Mouse (Mus musculus): ENCODE measurements around the gene Hsf2bp. TPM values are rescaled to one million over a fixed set of nuclear protein-coding genes. Genes with fewer than 3 reads are reported as not detected.

The Hsf2bp gene
- polyA plus RNA-seq, 1 experiment from 2014 or later, result 0.44 TPM

GRCm38 (mm10) chr17:32011694-32012093 lies 24.5 kb downstream of the Hsf2bp start:
- WGBS (ENCODE audit: insufficient replicate concordance), result 71% methylated on average over 6 of the region's 6 CpGs
- no peak overlapping the region for H3K4me2 ChIP-seq

GRCm38 (mm10) chr17:32006800-32007199 lies 29.3 kb downstream of the Hsf2bp start:
- no peak for ATAC-seq (replicated peaks; ENCODE audit: insufficient number of reproducible peaks, low FRiP score, low TSS enrichment)
- 74% methylated on average over 5 of the region's 5 CpGs for WGBS (ENCODE audit: insufficient replicate concordance)

More at GRCm38 (mm10) chr17:32011694-32012093, 24.5 kb downstream of the Hsf2bp start:
- H3K9me3 ChIP-seq (replicated peaks; ENCODE audit: control insufficient read depth, low read length), result no peaks in the 10 kb centered on the region
- no peak overlapping the region for H3K4me3 ChIP-seq (ENCODE audit: low read depth, low read length)
- no peak overlapping the region for H3K9ac ChIP-seq (ENCODE audit: low read depth, low read length)
- no peaks in the 10 kb centered on the region for H3K36me3 ChIP-seq (ENCODE audit: control insufficient read depth, insufficient read depth, low read length)
- H3K4me1 ChIP-seq (ENCODE audit: control insufficient read depth, insufficient read depth, low read length), result no peaks in the 10 kb centered on the region; the same call in 1 of the 2 replicates
- H3K27ac ChIP-seq (ENCODE audit: low read depth, low read length), result no peak overlapping the region
- no peaks in the 10 kb centered on the region for H3K27me3 ChIP-seq (ENCODE audit: control insufficient read depth, insufficient read depth, low read length)
- ATAC-seq (replicated peaks; ENCODE audit: insufficient number of reproducible peaks, low FRiP score, low TSS enrichment), result no peak

GRCm38 (mm10) chr17:32003251-32003650 lies 32.9 kb downstream of the Hsf2bp start:
- Histone ChIP-seq H3K27me3 (ENCODE audit: control insufficient read depth, insufficient read depth, low read length) (no peaks in the 10 kb centered on the region), H3K9ac (ENCODE audit: low read depth, low read length) (no peak overlapping the region), H3K9me3 (replicated peaks; ENCODE audit: control insufficient read depth, low read length) (peaks cover 4% of the 10 kb centered on the region; the same call in 1 of the 2 replicates), H3K4me1 (ENCODE audit: control insufficient read depth, insufficient read depth, low read length) (no peaks in the 10 kb centered on the region), H3K36me3 (ENCODE audit: control insufficient read depth, insufficient read depth, low read length) (no peaks in the 10 kb centered on the region), H3K27ac (ENCODE audit: low read depth, low read length) (no peak overlapping the region), H3K4me2 (no peak overlapping the region), H3K4me3 (ENCODE audit: low read depth, low read length) (no peak overlapping the region)
- WGBS (ENCODE audit: insufficient replicate concordance), result 79% methylated on average over 3 of the region's 3 CpGs
- ATAC-seq (replicated peaks; ENCODE audit: insufficient number of reproducible peaks, low FRiP score, low TSS enrichment), result no peak

More at GRCm38 (mm10) chr17:32006800-32007199, 29.3 kb downstream of the Hsf2bp start:
- H3K9ac ChIP-seq (ENCODE audit: low read depth, low read length), result no peak overlapping the region
- H3K27me3 ChIP-seq (ENCODE audit: control insufficient read depth, insufficient read depth, low read length), result no peaks in the 10 kb centered on the region
- no peak overlapping the region for H3K4me2 ChIP-seq
- peaks cover 4% of the 10 kb centered on the region; the same call in 1 of the 2 replicates for H3K9me3 ChIP-seq (replicated peaks; ENCODE audit: control insufficient read depth, low read length)
- H3K36me3 ChIP-seq (ENCODE audit: control insufficient read depth, insufficient read depth, low read length), result no peaks in the 10 kb centered on the region
- H3K4me3 ChIP-seq (ENCODE audit: low read depth, low read length), result no peak overlapping the region
- H3K4me1 ChIP-seq (ENCODE audit: control insufficient read depth, insufficient read depth, low read length), result no peaks in the 10 kb centered on the region
- H3K27ac ChIP-seq (ENCODE audit: low read depth, low read length), result no peak overlapping the region

- H3K36me3 ChIP-seq (ENCODE audit: control insufficient read depth, insufficient read depth, low read length), result no peaks in the 10 kb centered on the region
- no peaks in the 10 kb centered on the region for H3K27me3 ChIP-seq (ENCODE audit: control insufficient read depth, insufficient read depth, low read length)
- H3K27ac ChIP-seq (ENCODE audit: low read depth, low read length), result no peak overlapping the region
- no peak overlapping the region for H3K9ac ChIP-seq (ENCODE audit: low read depth, low read length)
- H3K9me3 ChIP-seq (replicated peaks; ENCODE audit: control insufficient read depth, low read length), result no peaks in the 10 kb centered on the region
- no peak overlapping the region for H3K4me2 ChIP-seq
- no peak overlapping the region for H3K4me3 ChIP-seq (ENCODE audit: low read depth, low read length)
- no peak for ATAC-seq (replicated peaks; ENCODE audit: insufficient number of reproducible peaks, low FRiP score, low TSS enrichment)
- H3K4me1 ChIP-seq (ENCODE audit: control insufficient read depth, insufficient read depth, low read length), result no peaks in the 10 kb centered on the region
- 73% methylated on average over 1 of the region's 1 CpGs for WGBS (ENCODE audit: insufficient replicate concordance)
Measured at GRCm38 (mm10) chr17:31998351-31998750, 37.8 kb downstream of the Hsf2bp start.

GRCm38 (mm10) chr17:31996331-31996730 lies 39.8 kb downstream of the Hsf2bp start:
- no peak overlapping the region for H3K4me2 ChIP-seq
- no peaks in the 10 kb centered on the region for H3K27me3 ChIP-seq (ENCODE audit: control insufficient read depth, insufficient read depth, low read length)
- no peak overlapping the region for H3K27ac ChIP-seq (ENCODE audit: low read depth, low read length)
- H3K36me3 ChIP-seq (ENCODE audit: control insufficient read depth, insufficient read depth, low read length), result no peaks in the 10 kb centered on the region
- no peak overlapping the region for H3K9ac ChIP-seq (ENCODE audit: low read depth, low read length)
- no peak overlapping the region for H3K4me3 ChIP-seq (ENCODE audit: low read depth, low read length)
- no peaks in the 10 kb centered on the region for H3K9me3 ChIP-seq (replicated peaks; ENCODE audit: control insufficient read depth, low read length)
- H3K4me1 ChIP-seq (ENCODE audit: control insufficient read depth, insufficient read depth, low read length), result no peaks in the 10 kb centered on the region
- 64% methylated on average over 4 of the region's 4 CpGs for WGBS (ENCODE audit: insufficient replicate concordance)
- no peak for ATAC-seq (replicated peaks; ENCODE audit: insufficient number of reproducible peaks, low FRiP score, low TSS enrichment)

GRCm38 (mm10) chr17:31995784-31996183 lies 40.4 kb downstream of the Hsf2bp start:
- Histone ChIP-seq H3K36me3 (ENCODE audit: control insufficient read depth, insufficient read depth, low read length) (no peaks in the 10 kb centered on the region), H3K9ac (ENCODE audit: low read depth, low read length) (no peak overlapping the region), H3K27ac (ENCODE audit: low read depth, low read length) (no peak overlapping the region), H3K27me3 (ENCODE audit: control insufficient read depth, insufficient read depth, low read length) (no peaks in the 10 kb centered on the region), H3K4me2 (no peak overlapping the region), H3K4me1 (ENCODE audit: control insufficient read depth, insufficient read depth, low read length) (no peaks in the 10 kb centered on the region), H3K9me3 (replicated peaks; ENCODE audit: control insufficient read depth, low read length) (no peaks in the 10 kb centered on the region), H3K4me3 (ENCODE audit: low read depth, low read length) (no peak overlapping the region)
- 57% methylated on average over 2 of the region's 2 CpGs for WGBS (ENCODE audit: insufficient replicate concordance)
- no peak for ATAC-seq (replicated peaks; ENCODE audit: insufficient number of reproducible peaks, low FRiP score, low TSS enrichment)

- no peak overlapping the region for H3K4me2 ChIP-seq
Measured at GRCm38 (mm10) chr17:31994132-31994531, 42.0 kb downstream of the Hsf2bp start.

GRCm38 (mm10) chr17:31993354-31993753 lies 42.8 kb downstream of the Hsf2bp start:
- no peak overlapping the region for H3K9ac ChIP-seq (ENCODE audit: low read depth, low read length)
- H3K27ac ChIP-seq (ENCODE audit: low read depth, low read length), result no peak overlapping the region
- H3K36me3 ChIP-seq (ENCODE audit: control insufficient read depth, insufficient read depth, low read length), result no peaks in the 10 kb centered on the region
- H3K4me3 ChIP-seq (ENCODE audit: low read depth, low read length), result no peak overlapping the region
- WGBS (ENCODE audit: insufficient replicate concordance), result 63% methylated on average over 1 of the region's 1 CpGs
- H3K4me2 ChIP-seq, result no peak overlapping the region
- no peak for ATAC-seq (replicated peaks; ENCODE audit: insufficient number of reproducible peaks, low FRiP score, low TSS enrichment)
- no peaks in the 10 kb centered on the region for H3K9me3 ChIP-seq (replicated peaks; ENCODE audit: control insufficient read depth, low read length)
- no peaks in the 10 kb centered on the region for H3K4me1 ChIP-seq (ENCODE audit: control insufficient read depth, insufficient read depth, low read length)
- H3K27me3 ChIP-seq (ENCODE audit: control insufficient read depth, insufficient read depth, low read length), result no peaks in the 10 kb centered on the region

More at GRCm38 (mm10) chr17:31994132-31994531, 42.0 kb downstream of the Hsf2bp start:
- Histone ChIP-seq H3K4me1 (ENCODE audit: control insufficient read depth, insufficient read depth, low read length) (no peaks in the 10 kb centered on the region), H3K9ac (ENCODE audit: low read depth, low read length) (no peak overlapping the region), H3K36me3 (ENCODE audit: control insufficient read depth, insufficient read depth, low read length) (no peaks in the 10 kb centered on the region), H3K27ac (ENCODE audit: low read depth, low read length) (no peak overlapping the region), H3K9me3 (replicated peaks; ENCODE audit: control insufficient read depth, low read length) (no peaks in the 10 kb centered on the region), H3K27me3 (ENCODE audit: control insufficient read depth, insufficient read depth, low read length) (no peaks in the 10 kb centered on the region), H3K4me3 (ENCODE audit: low read depth, low read length) (no peak overlapping the region)
- ATAC-seq (replicated peaks; ENCODE audit: insufficient number of reproducible peaks, low FRiP score, low TSS enrichment), result no peak

GRCm38 (mm10) chr17:31992004-31992403 lies 44.1 kb downstream of the Hsf2bp start:
- H3K27ac ChIP-seq (ENCODE audit: low read depth, low read length), result no peak overlapping the region
- no peak overlapping the region for H3K9ac ChIP-seq (ENCODE audit: low read depth, low read length)
- H3K4me3 ChIP-seq (ENCODE audit: low read depth, low read length), result no peak overlapping the region
- H3K4me1 ChIP-seq (ENCODE audit: control insufficient read depth, insufficient read depth, low read length), result no peaks in the 10 kb centered on the region
- WGBS (ENCODE audit: insufficient replicate concordance), result 59% methylated on average over 2 of the region's 2 CpGs
- no peaks in the 10 kb centered on the region for H3K27me3 ChIP-seq (ENCODE audit: control insufficient read depth, insufficient read depth, low read length)
- H3K36me3 ChIP-seq (ENCODE audit: control insufficient read depth, insufficient read depth, low read length), result no peaks in the 10 kb centered on the region
- H3K4me2 ChIP-seq, result no peak overlapping the region
- H3K9me3 ChIP-seq (replicated peaks; ENCODE audit: control insufficient read depth, low read length), result no peaks in the 10 kb centered on the region
- no peak for ATAC-seq (replicated peaks; ENCODE audit: insufficient number of reproducible peaks, low FRiP score, low TSS enrichment)

Measured in heart, embryonic 11.5 days (tissue).